Mouse (Mus musculus) heart, postnatal 0 days (tissue): Measurements from ENCODE around the gene Galc.
"Not testable (repeated sequence)": the region's sequence is repeated elsewhere in the genome, so short reads cannot be mapped to it uniquely, and the experiment has no call there.

Experiments used
- CTCF ChIP-seq: IDR thresholded peaks from 2 replicates; pipeline ENCODE4 v1.5.1; 2016; ENCODE audit warnings: antibody characterized with exemption, control low read depth, low read depth
- EP300 ChIP-seq: IDR thresholded peaks from 2 replicates; pipeline ENCODE4 v1.6.1; 2016; ENCODE audit warnings: antibody characterized with exemption, low read depth

DNA sequence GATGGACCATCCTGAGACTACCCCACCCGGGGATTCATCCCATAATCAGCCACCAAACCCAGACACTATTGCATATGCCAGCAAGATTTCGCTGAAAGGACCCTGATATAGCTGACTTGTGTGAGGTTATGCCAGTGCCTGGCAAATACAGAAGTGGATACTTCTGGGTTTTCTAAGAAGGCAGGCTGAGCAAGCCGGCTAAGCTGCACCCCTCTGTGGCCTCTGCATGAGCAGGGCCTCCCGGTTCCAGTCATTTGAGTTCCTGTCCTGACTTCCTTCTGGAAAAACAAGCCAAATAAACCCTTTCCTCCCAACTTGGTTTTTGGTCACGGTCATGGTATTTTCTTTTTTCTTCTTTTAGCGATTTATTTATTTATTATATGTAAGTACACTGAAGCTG lies 20.8 kb downstream of the Galc start:
- TF ChIP-seq EP300, CTCF: not testable (repeated sequence)
